Mouse (Mus musculus): ENCODE results near the gene Zic4. TPM values are rescaled to one million over a fixed set of nuclear protein-coding genes. Genes with fewer than 3 reads are reported as not detected.

The Zic4 gene
- total RNA-seq, 2 experiments from 2014 or later, result 4.1 to 5.2 TPM

GRCm38 (mm10) chr9:91388173-91388572 lies 26.0 kb downstream of the Zic4 start:
- no peak for DNase-seq (ENCODE audit: low spot score in 2 of 2)
- intact Hi-C loops (cut with DNase I), result no loop called here

GRCm38 (mm10) chr9:91393376-91394068 lies 31.3 kb downstream of the Zic4 start:
- intact Hi-C loops (cut with DNase I), result no loop called here

GRCm38 (mm10) chr9:91394211-91394646 lies 32.0 kb downstream of the Zic4 start:
- intact Hi-C loops (cut with DNase I), result no loop called here
- no peak for DNase-seq (ENCODE audit: low spot score in 2 of 2)

More at GRCm38 (mm10) chr9:91393376-91394068, 31.3 kb downstream of the Zic4 start:
- no peak for DNase-seq (ENCODE audit: low spot score in 2 of 2)

DNA sequence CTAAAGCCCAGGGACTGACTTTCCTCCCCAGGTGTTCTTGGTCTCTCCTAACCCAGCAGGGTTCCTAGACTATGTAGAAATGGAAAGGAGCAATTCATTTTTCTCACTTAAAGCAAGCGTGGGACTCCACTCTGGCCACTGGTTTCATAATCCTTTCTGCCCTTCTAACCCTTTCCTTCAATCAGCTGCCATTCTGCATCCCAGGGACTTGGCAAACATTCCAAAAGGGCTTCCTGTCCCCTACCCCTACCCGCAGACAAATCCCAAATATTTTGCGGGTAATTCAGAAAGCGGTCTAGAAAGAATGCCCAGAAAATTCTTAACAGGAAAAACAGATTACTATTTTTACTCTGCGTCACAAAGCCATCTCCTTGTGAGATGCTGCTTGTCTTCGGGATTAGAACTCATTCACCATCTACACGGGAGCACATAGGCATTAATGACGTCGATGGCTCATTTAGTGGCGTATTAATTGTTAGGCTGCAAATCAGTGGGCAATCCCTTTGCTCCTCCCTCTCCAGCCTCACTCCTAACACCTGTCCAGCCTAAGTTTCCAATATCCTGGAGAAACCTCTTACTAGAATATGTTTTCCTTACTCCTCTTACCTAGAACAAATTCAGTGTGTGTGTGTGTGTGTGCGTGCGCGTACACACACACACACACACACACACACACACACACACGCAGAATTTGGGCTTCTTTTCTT lies 33.0 kb downstream of the Zic4 start:
- DNase-seq (ENCODE audit: low spot score in 2 of 2), result no peak
- intact Hi-C loops (cut with DNase I), result no loop called here

- DNase-seq (ENCODE audit: low spot score in 2 of 2), result no peak
- intact Hi-C loops (cut with DNase I), result no loop called here
Observed at GRCm38 (mm10) chr9:91399976-91400375, 37.8 kb downstream of the Zic4 start.

GRCm38 (mm10) chr9:91400482-91401093 lies 38.4 kb downstream of the Zic4 start:
- intact Hi-C loops (cut with DNase I), result no loop called here
- DNase-seq (ENCODE audit: low spot score in 2 of 2), result no peak

GRCm38 (mm10) chr9:91401471-91401870 lies 39.3 kb downstream of the Zic4 start:
- intact Hi-C loops (cut with DNase I), result no loop called here
- no peak for DNase-seq (ENCODE audit: low spot score in 2 of 2)

GRCm38 (mm10) chr9:91404229-91404628 lies 42.0 kb downstream of the Zic4 start:
- no peak for DNase-seq (ENCODE audit: low spot score in 2 of 2)
- intact Hi-C loops (cut with DNase I), result no loop called here

DNA sequence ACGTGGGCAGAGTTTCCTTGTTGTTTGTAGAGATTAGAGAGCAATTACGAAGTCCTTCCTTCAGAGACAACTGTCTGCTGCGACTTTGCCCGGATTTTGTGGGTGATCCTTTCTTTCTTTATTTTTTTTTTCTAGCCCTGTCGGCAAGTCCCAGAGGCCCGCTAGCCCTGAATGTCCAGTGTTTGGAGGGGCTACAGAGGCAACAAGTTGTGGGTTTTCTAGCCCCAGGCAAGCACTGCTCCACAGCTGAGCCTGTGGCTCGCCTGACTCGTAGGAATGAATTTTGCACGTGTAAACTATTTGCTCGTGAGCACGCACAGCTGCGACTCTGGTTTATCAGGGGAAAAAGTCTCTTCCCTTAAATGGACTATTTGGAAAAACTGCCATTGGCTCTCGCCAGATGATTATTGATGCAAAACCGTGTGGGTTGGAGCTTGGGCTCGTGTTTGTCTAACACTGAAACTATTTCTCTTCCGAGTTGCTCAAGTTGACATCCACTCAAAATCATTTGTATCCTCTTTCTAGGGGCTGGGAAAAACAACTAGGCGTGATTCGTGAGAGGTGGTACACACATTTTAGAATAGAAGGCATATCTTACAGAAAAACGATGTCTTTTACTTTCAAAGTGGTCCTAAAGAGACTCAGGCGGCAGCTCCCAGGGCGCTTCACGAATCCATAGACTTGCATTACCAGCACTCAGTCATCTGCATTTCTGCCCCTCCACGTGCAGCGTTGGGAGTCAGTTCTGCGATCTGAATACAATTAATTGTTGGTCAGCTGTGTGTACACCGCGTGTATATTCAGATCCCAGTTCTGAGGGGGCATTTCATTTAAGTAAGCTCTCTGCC lies 42.9 kb downstream of the Zic4 start:
- DNase-seq (ENCODE audit: low spot score in 2 of 2), result no peak
- intact Hi-C loops (cut with DNase I), result loop anchor here (5.0 kb wide), 1 partner anchor 43 kb away; the partner anchor contains the start of gene Zic4

DNA sequence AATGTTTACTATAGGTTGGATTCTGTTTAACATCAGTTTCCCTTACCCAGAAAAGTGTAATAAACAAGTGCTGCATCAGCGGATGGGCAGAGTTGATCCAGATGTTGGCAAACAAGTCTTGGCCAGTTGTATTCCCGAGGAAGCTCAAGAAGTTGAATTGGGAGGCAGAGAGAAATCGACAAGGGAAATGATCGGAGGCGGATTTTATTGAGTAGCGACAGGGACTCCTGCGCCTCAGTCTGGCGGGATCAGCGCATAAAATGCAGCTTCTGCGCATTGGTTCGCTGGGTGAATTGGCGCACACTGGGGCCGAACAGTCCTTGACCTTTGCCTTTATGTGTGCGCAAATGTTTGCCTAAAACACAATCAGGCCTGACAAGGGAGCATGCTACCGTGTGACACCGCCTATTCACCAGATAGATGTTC lies 43.6 kb downstream of the Zic4 start:
- intact Hi-C loops (cut with DNase I), result loop anchor here (5.0 kb wide), 1 partner anchor 43 kb away; the partner anchor contains the start of gene Zic4
- DNase-seq (ENCODE audit: low spot score in 2 of 2), result no peak

GRCm38 (mm10) chr9:91406258-91406763 lies 44.1 kb downstream of the Zic4 start:
- intact Hi-C loops (cut with DNase I), result loop anchor here (5.0 kb wide), 1 partner anchor 44 kb away; the partner anchor contains the start of gene Zic4
- no peak for DNase-seq (ENCODE audit: low spot score in 2 of 2)

- DNase-seq (ENCODE audit: low spot score in 2 of 2), result no peak
- intact Hi-C loops (cut with DNase I), result loop anchor here (5.0 kb wide), 1 partner anchor 47 kb away; the partner anchor contains the start of gene Zic4
Observed at GRCm38 (mm10) chr9:91409771-91410170, 47.6 kb downstream of the Zic4 start.

GRCm38 (mm10) chr9:91414007-91414661 lies 51.9 kb downstream of the Zic4 start:
- intact Hi-C loops (cut with DNase I), result no loop called here
- DNase-seq (ENCODE audit: low spot score in 2 of 2), result no peak

DNA sequence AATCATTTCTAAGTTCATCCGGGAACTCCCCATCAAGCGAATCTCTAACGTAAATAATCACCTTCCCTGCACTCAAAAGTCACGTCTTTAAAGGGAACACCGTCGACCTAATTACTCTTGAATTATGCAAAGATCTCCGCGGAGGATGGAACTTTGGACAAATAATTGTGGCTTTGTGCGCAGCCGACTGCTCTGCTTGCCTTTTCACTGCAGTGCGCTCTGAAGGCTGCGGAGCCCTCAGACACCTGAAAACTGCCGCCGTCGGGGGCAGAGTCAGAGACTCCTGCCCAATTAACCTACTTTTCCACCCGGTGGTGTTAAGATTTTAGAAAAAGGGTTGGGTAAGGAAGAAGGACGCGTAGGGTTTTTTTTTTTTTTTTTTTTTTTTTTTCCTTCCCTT lies 58.2 kb downstream of the Zic4 start:
- intact Hi-C loops (cut with DNase I), result no loop called here
- DNase-seq (ENCODE audit: low spot score in 2 of 2), result no peak

Other genes starting within 250 kb of the Zic4 start
- 10 to 100 TPM; 12.4 to 13.8 TPM for gene Zic1, start 3.4 kb downstream of the Zic4 start, total RNA-seq (2021)